Mouse (Mus musculus) lung, embryonic 15.5 days (tissue): Measurements from ENCODE around the gene Pla1a. TPM values are rescaled to one million over a fixed set of nuclear protein-coding genes. Genes with fewer than 3 reads are reported as not detected.
"Not testable (repeated sequence)": the region's sequence is repeated elsewhere in the genome, so short reads cannot be mapped to it uniquely, and the experiment has no call there.

ENCODE experiments used
- ATAC-seq: fragments of 200-750 bp; cut with Nextera tagmentation; 2 replicates; pipeline ENCODE4 v1.8.0; 2017; ENCODE audit warnings: moderate number of reproducible peaks, borderline replicate concordance; ENCODE audit not compliant: low FRiP score, low TSS enrichment; ENCODE audit errors: extremely low read depth
- H3K27ac ChIP-seq: fragments of 300-500 bp; sonication (generic); 2 replicates; pipeline ENCODE4 v1.5.1; 2015; ENCODE audit warnings: moderate library complexity, mild to moderate bottlenecking, inconsistent platforms
- H3K27me3 ChIP-seq: fragments of 300-500 bp; sonication (generic); 2 replicates; pipeline ENCODE4 v1.6.1; 2015; ENCODE audit warnings: inconsistent platforms
- H3K36me3 ChIP-seq: fragments of 300-500 bp; sonication (generic); 2 replicates; pipeline ENCODE4 v1.6.1; 2015; ENCODE audit warnings: inconsistent platforms
- H3K4me1 ChIP-seq: fragments of 300-500 bp; sonication (generic); 2 replicates; pipeline ENCODE4 v1.6.1; 2015; ENCODE audit warnings: inconsistent platforms
- H3K4me2 ChIP-seq: fragments of 300-500 bp; sonication (generic); 2 replicates; pipeline ENCODE4 v1.6.1; 2015; ENCODE audit warnings: inconsistent platforms, mild to moderate bottlenecking, moderate library complexity
- H3K4me3 ChIP-seq: fragments of 300-500 bp; sonication (generic); 2 replicates; pipeline ENCODE4 v1.5.1; 2015; ENCODE audit warnings: mild to moderate bottlenecking, inconsistent platforms
- H3K9ac ChIP-seq: fragments of 300-500 bp; sonication (generic); 2 replicates; pipeline ENCODE4 v1.6.1; 2015; ENCODE audit warnings: inconsistent platforms
- H3K9me3 ChIP-seq: fragments of 300-500 bp; sonication (generic); 2 replicates; pipeline ENCODE4 v1.6.1; 2016; ENCODE audit warnings: inconsistent platforms
- WGBS: fragments of 180-500 bp; shearing (Covaris S2); methylation state at CpG from one replicate; pipeline ENCODE4 v1.1.7; 2015; 5-methylcytosine and 5-hydroxymethylcytosine counted together
- polyA plus RNA-seq: library from polyadenylated mRNA; unstranded; fragments of >200 nt; fragmentation: Nextera tagmentation; extraction: Ambion mirVana; gene quantifications from 2 replicates; pipeline ENCODE4 v1.2.1, GENCODE M21; 2015

The Pla1a gene
- polyA plus RNA-seq, 1 experiment from 2014 or later, result 0.66 TPM

GRCm38 (mm10) chr16:38455511-38456418, 22.8 kb upstream of the Pla1a start, which contains the start of gene Cd80:
Gene Cd80, plus strand, starts transcription at chr16:38455561.
- H3K4me1 ChIP-seq, result peaks cover 8% of the 10 kb centered on the region
- no peak within 1 kb of the TSS for H3K27ac ChIP-seq
- no peaks in the 10 kb centered on the region for H3K27me3 ChIP-seq
- H3K4me3 ChIP-seq, result no peak within 1 kb of the TSS
- H3K4me2 ChIP-seq, result no peak within 1 kb of the TSS
- ATAC-seq, result no peak
- no peaks in the 10 kb centered on the region for H3K36me3 ChIP-seq
- 65% methylated on average over 17 of the region's 17 CpGs for WGBS
- no peak within 1 kb of the TSS for H3K9ac ChIP-seq
- H3K9me3 ChIP-seq, result no peaks in the 10 kb centered on the region

- WGBS, result 68% methylated on average over 11 of the region's 11 CpGs
- Histone ChIP-seq H3K27me3 (no peaks in the 10 kb centered on the region), H3K4me3 (no peak overlapping the region), H3K4me2 (no peak overlapping the region), H3K27ac (no peak overlapping the region), H3K4me1 (peaks cover 8% of the 10 kb centered on the region), H3K9ac (no peak overlapping the region), H3K9me3 (no peaks in the 10 kb centered on the region), H3K36me3 (peaks cover 6% of the 10 kb centered on the region; the same call in 1 of the 2 replicates)
- no peak for ATAC-seq
Observed at GRCm38 (mm10) chr16:38454533-38455254, 21.7 kb upstream of the Pla1a start.

- H3K9ac ChIP-seq, result no peak overlapping the region
Observed at GRCm38 (mm10) chr16:38453952-38454351, 21.0 kb upstream of the Pla1a start.

DNA sequence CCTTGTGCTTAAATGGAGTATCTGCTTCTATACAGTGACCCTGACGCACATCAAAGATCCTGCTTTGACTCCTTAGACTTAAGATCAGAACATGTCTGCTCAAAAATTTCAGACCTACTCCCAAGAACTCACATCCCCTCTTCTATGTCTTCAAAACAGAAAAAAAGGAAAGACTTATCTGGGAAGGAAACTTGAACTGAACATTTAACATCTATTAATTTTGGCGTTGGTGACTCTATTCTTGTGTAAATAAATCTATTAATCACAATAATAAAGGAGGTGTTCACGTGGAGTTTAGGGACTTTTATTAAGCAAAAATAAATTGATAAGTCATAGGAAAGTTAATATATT, 20.2 kb upstream of the Pla1a start:
- Histone ChIP-seq H3K27me3 (no peaks in the 10 kb centered on the region), H3K36me3 (peaks cover 18% of the 10 kb centered on the region), H3K27ac (peak overlapping the region; percentile 88; the same call in 1 of the 2 replicates), H3K9me3 (no peaks in the 10 kb centered on the region), H3K4me1 (peaks cover 8% of the 10 kb centered on the region), H3K9ac (peak overlapping the region; percentile 78), H3K4me3 (peak overlapping the region; percentile 74), H3K4me2 (peak overlapping the region; percentile 59)
- WGBS, result 21% methylated on average over 3 of the region's 3 CpGs
- no peak for ATAC-seq

More at GRCm38 (mm10) chr16:38453952-38454351, 21.0 kb upstream of the Pla1a start:
- no peak overlapping the region for H3K27ac ChIP-seq
- H3K36me3 ChIP-seq, result peaks cover 12% of the 10 kb centered on the region; the same call in 1 of the 2 replicates
- H3K27me3 ChIP-seq, result no peaks in the 10 kb centered on the region
- no peak overlapping the region for H3K4me2 ChIP-seq
- ATAC-seq, result no peak
- 88% methylated on average over 4 of the region's 4 CpGs for WGBS
- no peak overlapping the region for H3K4me3 ChIP-seq
- peaks cover 8% of the 10 kb centered on the region for H3K4me1 ChIP-seq
- H3K9me3 ChIP-seq, result no peaks in the 10 kb centered on the region

GRCm38 (mm10) chr16:38452442-38453202, 19.7 kb upstream of the Pla1a start, which contains the start of gene Adprh:
Gene Adprh, minus strand, starts transcription at chr16:38452703.
- H3K36me3 ChIP-seq, result peaks cover 23% of the 10 kb centered on the region
- H3K9ac ChIP-seq, result peak within 1 kb of the TSS; percentile 78
- H3K27me3 ChIP-seq, result no peaks in the 10 kb centered on the region
- peak within 1 kb of the TSS; percentile 59 for H3K4me2 ChIP-seq
- under 1% methylated on average over 48 of the region's 61 CpGs for WGBS
- ATAC-seq, result peak; percentile 98
- H3K27ac ChIP-seq, result peak within 1 kb of the TSS; percentile 88
- H3K9me3 ChIP-seq, result no peaks in the 10 kb centered on the region
- H3K4me3 ChIP-seq, result peak within 1 kb of the TSS; percentile 74
- peaks cover 8% of the 10 kb centered on the region for H3K4me1 ChIP-seq

DNA sequence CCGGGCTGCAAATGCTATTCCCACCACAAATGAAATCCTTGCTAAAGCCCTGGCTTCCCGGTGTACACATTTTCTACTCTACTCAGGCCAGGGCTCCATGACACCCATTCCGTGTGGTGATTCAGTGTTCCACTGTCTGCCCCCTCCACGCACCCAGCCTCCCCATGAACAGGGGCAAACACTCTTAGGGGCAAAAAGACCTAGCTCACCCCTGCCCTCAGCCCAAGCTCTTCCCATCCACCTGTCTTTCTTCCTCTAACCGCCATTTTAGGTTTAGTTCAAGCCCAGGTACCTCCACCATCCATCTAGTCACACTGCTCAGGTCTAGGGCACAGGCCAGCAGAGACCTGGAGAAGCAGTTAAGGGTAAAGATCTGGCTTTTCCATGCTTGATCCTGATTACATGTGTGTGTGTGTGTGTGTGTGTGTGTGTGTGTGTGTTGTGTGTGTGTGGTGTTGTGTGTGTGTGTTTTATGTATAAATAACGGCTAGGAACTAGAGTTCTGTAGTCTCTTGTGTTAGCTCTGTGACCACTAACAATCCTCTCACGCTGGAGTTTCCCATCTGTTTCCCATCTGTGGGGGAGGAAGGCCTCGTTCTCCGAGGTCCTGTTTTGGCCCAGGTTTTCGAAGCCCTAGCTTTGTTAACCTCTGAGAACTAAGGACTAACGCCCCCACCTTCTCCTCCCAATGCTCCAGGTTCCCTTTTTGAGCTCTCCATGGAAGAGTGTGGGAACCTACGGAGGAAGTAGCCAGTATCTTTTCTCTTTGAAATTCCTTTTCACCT, 18.7 kb upstream of the Pla1a start:
- Histone ChIP-seq H3K36me3 (peaks cover 31% of the 10 kb centered on the region), H3K27me3 (no peaks in the 10 kb centered on the region), H3K27ac (peak overlapping the region; percentile 88), H3K4me2 (peak overlapping the region; percentile 59), H3K9ac (peak overlapping the region; percentile 78), H3K4me1 (peaks cover 8% of the 10 kb centered on the region), H3K4me3 (peak overlapping the region; percentile 74), H3K9me3 (no peaks in the 10 kb centered on the region)
- no peak for ATAC-seq
- 40% methylated on average over 12 of the region's 12 CpGs for WGBS

DNA sequence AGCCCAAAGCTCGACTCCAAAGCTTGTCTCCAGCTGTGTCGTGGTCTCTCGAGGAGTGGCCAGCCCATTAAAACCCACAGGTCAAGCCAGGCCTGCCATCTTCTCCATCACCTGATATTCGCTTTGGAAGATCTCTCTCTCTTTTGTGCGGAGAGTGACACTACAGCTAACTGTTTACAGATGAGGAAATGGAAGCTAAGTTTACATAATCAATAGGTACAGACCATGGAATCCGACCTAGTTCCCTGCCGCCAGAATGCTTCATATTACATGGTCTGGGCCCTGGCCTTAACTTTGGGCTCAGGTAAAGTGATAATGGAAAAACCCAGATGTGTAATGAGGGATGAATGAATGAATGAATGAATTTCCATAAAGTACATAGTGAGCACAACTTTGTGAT, 17.8 kb upstream of the Pla1a start:
- WGBS, result 84% methylated on average over 7 of the region's 7 CpGs
- no peak for ATAC-seq
- H3K4me1 ChIP-seq, result peaks cover 8% of the 10 kb centered on the region
- H3K36me3 ChIP-seq, result peaks cover 41% of the 10 kb centered on the region
- no peak overlapping the region for H3K4me3 ChIP-seq
- no peak overlapping the region for H3K9ac ChIP-seq
- no peak overlapping the region for H3K4me2 ChIP-seq
- no peaks in the 10 kb centered on the region for H3K27me3 ChIP-seq
- no peaks in the 10 kb centered on the region for H3K9me3 ChIP-seq
- no peak overlapping the region for H3K27ac ChIP-seq

DNA sequence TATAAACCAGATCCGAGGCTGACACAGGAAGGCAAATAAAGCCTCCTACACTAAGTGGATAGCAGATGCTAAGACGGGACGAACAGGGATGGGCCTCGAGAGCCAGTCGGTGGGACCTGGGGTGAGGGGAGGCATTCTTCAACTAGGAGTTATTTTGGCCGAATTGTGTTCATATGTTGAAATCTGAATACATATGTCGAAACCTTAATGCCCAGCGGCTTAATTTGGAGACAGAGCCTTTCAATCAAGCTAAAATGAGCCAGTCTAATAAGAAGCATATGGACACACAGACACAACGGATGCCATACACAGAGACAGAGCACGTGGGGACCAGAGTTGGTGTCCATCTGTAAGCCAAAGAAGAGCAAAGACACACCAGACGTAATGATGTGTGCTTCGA, 15.5 kb upstream of the Pla1a start:
- peaks cover 55% of the 10 kb centered on the region for H3K36me3 ChIP-seq
- H3K4me2 ChIP-seq, result no peak overlapping the region
- no peak overlapping the region for H3K9ac ChIP-seq
- H3K4me3 ChIP-seq, result no peak overlapping the region
- H3K4me1 ChIP-seq, result peaks cover 8% of the 10 kb centered on the region
- H3K27ac ChIP-seq, result no peak overlapping the region
- no peaks in the 10 kb centered on the region for H3K9me3 ChIP-seq
- 88% methylated on average over 12 of the region's 12 CpGs for WGBS
- no peaks in the 10 kb centered on the region for H3K27me3 ChIP-seq
- ATAC-seq, result no peak

- WGBS, result 89% methylated on average over 21 of the region's 21 CpGs
- Histone ChIP-seq H3K9ac (no peak overlapping the region), H3K9me3 (no peaks in the 10 kb centered on the region), H3K4me3 (no peak overlapping the region), H3K4me1 (peaks cover 8% of the 10 kb centered on the region), H3K27me3 (no peaks in the 10 kb centered on the region), H3K4me2 (no peak overlapping the region), H3K27ac (no peak overlapping the region), H3K36me3 (peaks cover 55% of the 10 kb centered on the region)
- ATAC-seq, result no peak
Observed at GRCm38 (mm10) chr16:38447366-38447765, 14.4 kb upstream of the Pla1a start.

GRCm38 (mm10) chr16:38446141-38446540, 13.2 kb upstream of the Pla1a start:
- H3K4me3 ChIP-seq, H3K9me3 ChIP-seq, ATAC-seq, H3K9ac ChIP-seq, H3K4me2 ChIP-seq, H3K27me3 ChIP-seq, H3K4me1 ChIP-seq, H3K27ac ChIP-seq: not testable (repeated sequence)
- peaks cover 55% of the 10 kb centered on the region for H3K36me3 ChIP-seq
- 90% methylated on average over 2 of the region's 2 CpGs for WGBS

GRCm38 (mm10) chr16:38445576-38445975, 12.6 kb upstream of the Pla1a start:
- WGBS, result 95% methylated on average over 20 of the region's 20 CpGs
- H3K36me3 ChIP-seq, result peaks cover 55% of the 10 kb centered on the region

More at GRCm38 (mm10) chr16:38445576-38445975, 12.6 kb upstream of the Pla1a start:
- no peak overlapping the region for H3K9ac ChIP-seq
- H3K27ac ChIP-seq, result no peak overlapping the region
- no peak for ATAC-seq
- H3K4me3 ChIP-seq, result no peak overlapping the region
- no peaks in the 10 kb centered on the region for H3K4me1 ChIP-seq
- no peak overlapping the region for H3K4me2 ChIP-seq
- no peaks in the 10 kb centered on the region for H3K27me3 ChIP-seq
- no peaks in the 10 kb centered on the region for H3K9me3 ChIP-seq
